Mouse (Mus musculus) left cerebral cortex, adult 6 months (tissue): ENCODE data around the gene Skint6. TPM values are rescaled to one million over a fixed set of nuclear protein-coding genes. Genes with fewer than 3 reads are reported as not detected.

Source experiments
- long read RNA-seq, 2 experiments: library from polyadenylated mRNA; unstranded; transcript quantifications; one replicate each; pipeline ENCODE4 v2.0.0; 2019 to 2020
- polyA plus RNA-seq: library from polyadenylated mRNA; unstranded; fragments of <200 nt; fragmentation: Nextera tagmentation; gene quantifications from 2 replicates; pipeline ENCODE4 v1.2.3, GENCODE M21; 2021

Skint6 gene
- polyA plus RNA-seq: not detected in 2 replicates
- long read RNA-seq, experiment 1: 0 reads
- long read RNA-seq, experiment 2: 0 reads

GRCm38 (mm10) chr4:113286873-113287272 lies at the start of gene Skint6:
Gene Skint6, minus strand, starts transcription at chr4:113286973.

GRCm38 (mm10) chr4:112774766-112775165 lies 512.0 kb downstream of the Skint6 start, which contains the start of gene Skint10:
Gene Skint10, minus strand, starts transcription at chr4:112774866.

